Mouse (Mus musculus) spleen, adult 2 months (tissue): ENCODE measurements around the gene Agk.

Source experiments
- CTCF ChIP-seq: fragments of 200-500 bp; IDR thresholded peaks from 2 replicates; pipeline ENCODE4 v1.5.1; 2011; ENCODE audit warnings: mild to moderate bottlenecking, inconsistent platforms; ENCODE audit not compliant: insufficient read depth, insufficient read length, insufficient replicate concordance; ENCODE audit errors: extremely low read depth
- POLR2A ChIP-seq: fragments of 200-500 bp; IDR thresholded peaks from 2 replicates; pipeline ENCODE4 v1.6.1; 2011; ENCODE audit warnings: low read depth, low read length, inconsistent platforms

- TF ChIP-seq CTCF (no peak), POLR2A (no peak)
Measured at GRCm38 (mm10) chr6:40434697-40435096, 109.7 kb downstream of the Agk start.
